ENCODE assay signal across 1 mouse cellular context in genomic region chr7:4138181-4138580, GRCm38 (mm10).
TF ChIP-seq lines count a peak whose summit lies in the region.

No protein-coding gene starts in this region.

TF ChIP-seq in MEL, 35 proteins besides CTCF, POLR2A, EP300 and RAD21:
- no peak for TF ChIP-seq POLR2AphosphoS2 (IDR thresholded peaks at IDR 0.05; ENCODE audit: low read length)
- no peak for TF ChIP-seq TBP (IDR thresholded peaks at IDR 0.05; ENCODE audit: low read depth, low read length)
- no peak for TF ChIP-seq E2F4 (IDR thresholded peaks at IDR 0.05; ENCODE audit: borderline replicate concordance, low read depth, low read length)
- no peak for TF ChIP-seq MAFK (IDR thresholded peaks at IDR 0.05; ENCODE audit: borderline replicate concordance, low read depth, low read length)
- no peak for TF ChIP-seq GABPA (IDR thresholded peaks at IDR 0.05; ENCODE audit: low read depth, low read length)
- no peak for TF ChIP-seq ETS1 (IDR thresholded peaks at IDR 0.05; ENCODE audit: low read depth, low read length)
- no peak for TF ChIP-seq KAT2A (conservative IDR thresholded peaks at IDR 0.05; ENCODE audit: low read depth, low read length)
- TF ChIP-seq MAZ (IDR thresholded peaks at IDR 0.05; ENCODE audit: low read depth, low read length): no peak
- no peak for TF ChIP-seq ZNF384 (IDR thresholded peaks at IDR 0.05; ENCODE audit: low read depth, low read length)
- no peak for TF ChIP-seq SMC3 (IDR thresholded peaks at IDR 0.05; ENCODE audit: low read depth, low read length)
- TF ChIP-seq MYB (IDR thresholded peaks at IDR 0.05; ENCODE audit: low read depth, low read length): no peak
- TF ChIP-seq GATA1 (IDR thresholded peaks at IDR 0.05; ENCODE audit: low read depth, low read length): no peak
